Mouse (Mus musculus): ENCODE results near the gene St3gal3. TPM values are rescaled to one million over a fixed set of nuclear protein-coding genes. Genes with fewer than 3 reads are reported as not detected.

The St3gal3 gene
- polyA plus RNA-seq, 1 experiment from 2014 or later = 5.2 TPM

DNA sequence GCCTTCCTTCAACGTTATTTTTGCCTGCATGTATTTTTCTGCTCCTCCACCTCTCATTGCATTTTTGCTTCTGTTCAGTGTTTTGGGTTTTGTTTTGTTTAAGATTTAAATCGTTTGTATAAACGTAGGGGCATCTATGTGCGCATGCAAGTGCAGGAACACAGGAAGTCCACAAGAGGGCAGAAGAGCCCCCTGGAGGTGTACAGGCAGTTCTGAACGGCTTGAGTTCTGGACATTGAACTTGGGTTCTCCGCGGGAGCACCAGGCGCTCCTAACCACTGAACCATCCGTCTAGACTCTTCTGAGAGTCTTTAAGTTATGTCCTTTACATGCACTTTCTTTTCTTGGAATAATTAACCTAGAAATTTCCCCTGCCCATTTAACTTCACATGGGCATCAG lies 44.8 kb downstream of the St3gal3 start:
- ATAC-seq (replicated peaks; ENCODE audit: insufficient number of reproducible peaks, low FRiP score, low TSS enrichment) = no peak
- 42% methylated on average over 9 of the region's 9 CpGs for WGBS (ENCODE audit: insufficient replicate concordance)
- Histone ChIP-seq H3K4me2 (no peak overlapping the region), H3K27ac (ENCODE audit: low read depth, low read length) (no peak overlapping the region), H3K9ac (ENCODE audit: low read depth, low read length) (no peak overlapping the region), H3K27me3 (ENCODE audit: control insufficient read depth, insufficient read depth, low read length) (no peaks in the 10 kb centered on the region), H3K4me1 (ENCODE audit: control insufficient read depth, insufficient read depth, low read length) (peaks cover 2% of the 10 kb centered on the region; the same call in 1 of the 2 replicates), H3K36me3 (ENCODE audit: control insufficient read depth, insufficient read depth, low read length) (no peaks in the 10 kb centered on the region), H3K4me3 (ENCODE audit: low read depth, low read length) (no peak overlapping the region), H3K9me3 (replicated peaks; ENCODE audit: control insufficient read depth, low read length) (no peaks in the 10 kb centered on the region)

DNA sequence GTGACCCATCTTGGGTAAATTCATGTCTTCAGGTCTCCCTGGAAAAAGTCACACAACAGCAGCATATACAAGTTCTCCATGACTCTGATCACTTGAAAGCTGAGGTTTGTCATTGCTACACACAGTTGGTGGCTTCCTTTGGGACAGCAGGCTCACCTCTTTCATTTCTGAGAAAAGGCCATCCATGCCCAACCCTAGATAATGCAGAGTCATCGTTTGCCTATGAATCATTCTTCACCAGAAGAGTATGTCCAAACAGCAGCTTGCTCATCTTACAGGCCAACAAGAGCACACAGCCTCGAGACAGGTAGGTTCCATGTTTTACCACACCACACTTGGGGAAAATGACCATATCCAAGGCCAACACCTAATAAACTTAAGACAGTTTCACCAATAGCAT lies 45.9 kb downstream of the St3gal3 start:
- no peaks in the 10 kb centered on the region for H3K9me3 ChIP-seq (replicated peaks; ENCODE audit: control insufficient read depth, low read length)
- no peak overlapping the region for H3K4me3 ChIP-seq (ENCODE audit: low read depth, low read length)
- H3K36me3 ChIP-seq (ENCODE audit: control insufficient read depth, insufficient read depth, low read length) = no peaks in the 10 kb centered on the region
- H3K27ac ChIP-seq (ENCODE audit: low read depth, low read length) = no peak overlapping the region
- no peak overlapping the region for H3K9ac ChIP-seq (ENCODE audit: low read depth, low read length)
- peaks cover 9% of the 10 kb centered on the region; the same call in 1 of the 2 replicates for H3K4me1 ChIP-seq (ENCODE audit: control insufficient read depth, insufficient read depth, low read length)
- 74% methylated on average over 2 of the region's 2 CpGs for WGBS (ENCODE audit: insufficient replicate concordance)
- H3K27me3 ChIP-seq (ENCODE audit: control insufficient read depth, insufficient read depth, low read length) = no peaks in the 10 kb centered on the region
- no peak for ATAC-seq (replicated peaks; ENCODE audit: insufficient number of reproducible peaks, low FRiP score, low TSS enrichment)
- no peak overlapping the region for H3K4me2 ChIP-seq

DNA sequence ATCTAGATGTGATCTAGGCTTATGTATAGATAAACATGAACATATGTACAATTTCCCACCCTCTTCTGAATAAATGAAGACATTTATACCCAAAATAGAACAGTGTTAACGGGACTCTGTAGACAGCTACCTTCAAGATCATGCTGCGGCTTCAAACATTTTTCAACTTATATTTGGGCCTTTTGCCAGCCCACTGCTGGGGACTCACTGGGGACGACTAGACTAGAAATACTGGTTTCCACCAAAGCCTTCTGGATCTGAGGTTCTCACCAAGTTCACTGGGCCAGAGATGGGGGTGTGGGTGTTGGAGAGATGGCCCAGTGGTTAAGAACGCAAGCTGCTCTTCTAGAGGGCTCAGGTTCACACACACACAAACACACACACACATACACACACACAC lies 49.7 kb downstream of the St3gal3 start:
- no peak for ATAC-seq (replicated peaks; ENCODE audit: insufficient number of reproducible peaks, low FRiP score, low TSS enrichment)
- H3K4me1 ChIP-seq (ENCODE audit: control insufficient read depth, insufficient read depth, low read length) = peaks cover 35% of the 10 kb centered on the region
- H3K9me3 ChIP-seq (replicated peaks; ENCODE audit: control insufficient read depth, low read length) = no peaks in the 10 kb centered on the region
- no peaks in the 10 kb centered on the region for H3K27me3 ChIP-seq (ENCODE audit: control insufficient read depth, insufficient read depth, low read length)
- no peak overlapping the region for H3K9ac ChIP-seq (ENCODE audit: low read depth, low read length)
- no peak overlapping the region for H3K4me3 ChIP-seq (ENCODE audit: low read depth, low read length)
- no peaks in the 10 kb centered on the region for H3K36me3 ChIP-seq (ENCODE audit: control insufficient read depth, insufficient read depth, low read length)
- H3K27ac ChIP-seq (ENCODE audit: low read depth, low read length) = no peak overlapping the region
- 66% methylated on average over 4 of the region's 4 CpGs for WGBS (ENCODE audit: insufficient replicate concordance)
- H3K4me2 ChIP-seq = no peak overlapping the region

DNA sequence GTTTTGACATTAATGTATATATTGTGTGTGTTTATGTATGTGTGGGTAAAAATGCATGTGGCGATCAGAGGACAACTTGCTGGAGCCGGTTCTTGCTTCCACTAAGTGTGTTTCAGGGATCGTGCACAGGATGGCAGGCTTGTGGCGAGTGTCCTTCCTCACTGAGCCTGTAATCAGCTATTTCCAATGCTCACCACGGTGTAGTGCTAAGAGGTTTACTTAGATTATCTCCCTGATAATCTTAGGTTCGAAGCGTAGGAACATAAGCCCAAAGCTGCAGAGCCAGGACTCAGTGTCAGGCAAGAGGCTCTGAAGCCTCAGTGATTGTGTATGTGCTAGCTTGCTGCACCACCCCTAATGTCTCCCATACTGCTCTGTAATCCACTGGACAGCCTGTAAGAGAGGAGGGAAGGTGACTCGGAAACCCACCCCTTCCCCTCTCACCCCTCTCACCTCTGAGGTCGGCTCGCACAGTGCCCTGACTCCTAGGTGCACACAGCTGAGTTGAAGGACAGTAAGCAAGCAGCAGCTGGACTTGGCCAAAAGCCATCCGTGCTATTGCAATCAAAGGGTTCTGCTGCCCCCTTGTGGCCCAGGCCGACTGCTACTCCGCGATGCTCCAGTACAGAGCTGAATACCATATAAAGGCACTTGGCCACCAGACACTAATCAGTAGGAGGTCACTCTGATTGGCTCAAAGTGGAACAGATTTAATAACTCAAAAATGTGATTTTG lies 51.3 kb downstream of the St3gal3 start:
- H3K4me2 ChIP-seq = peak overlapping the region; percentile 46
- H3K9me3 ChIP-seq (replicated peaks; ENCODE audit: control insufficient read depth, low read length) = no peaks in the 10 kb centered on the region
- no peaks in the 10 kb centered on the region for H3K36me3 ChIP-seq (ENCODE audit: control insufficient read depth, insufficient read depth, low read length)
- 31% methylated on average over 14 of the region's 14 CpGs for WGBS (ENCODE audit: insufficient replicate concordance)
- H3K9ac ChIP-seq (ENCODE audit: low read depth, low read length) = no peak overlapping the region
- H3K4me3 ChIP-seq (ENCODE audit: low read depth, low read length) = no peak overlapping the region
- peaks cover 39% of the 10 kb centered on the region for H3K4me1 ChIP-seq (ENCODE audit: control insufficient read depth, insufficient read depth, low read length)
- H3K27ac ChIP-seq (ENCODE audit: low read depth, low read length) = no peak overlapping the region
- peak; percentile 71 for ATAC-seq (replicated peaks; ENCODE audit: insufficient number of reproducible peaks, low FRiP score, low TSS enrichment)
- H3K27me3 ChIP-seq (ENCODE audit: control insufficient read depth, insufficient read depth, low read length) = no peaks in the 10 kb centered on the region

DNA sequence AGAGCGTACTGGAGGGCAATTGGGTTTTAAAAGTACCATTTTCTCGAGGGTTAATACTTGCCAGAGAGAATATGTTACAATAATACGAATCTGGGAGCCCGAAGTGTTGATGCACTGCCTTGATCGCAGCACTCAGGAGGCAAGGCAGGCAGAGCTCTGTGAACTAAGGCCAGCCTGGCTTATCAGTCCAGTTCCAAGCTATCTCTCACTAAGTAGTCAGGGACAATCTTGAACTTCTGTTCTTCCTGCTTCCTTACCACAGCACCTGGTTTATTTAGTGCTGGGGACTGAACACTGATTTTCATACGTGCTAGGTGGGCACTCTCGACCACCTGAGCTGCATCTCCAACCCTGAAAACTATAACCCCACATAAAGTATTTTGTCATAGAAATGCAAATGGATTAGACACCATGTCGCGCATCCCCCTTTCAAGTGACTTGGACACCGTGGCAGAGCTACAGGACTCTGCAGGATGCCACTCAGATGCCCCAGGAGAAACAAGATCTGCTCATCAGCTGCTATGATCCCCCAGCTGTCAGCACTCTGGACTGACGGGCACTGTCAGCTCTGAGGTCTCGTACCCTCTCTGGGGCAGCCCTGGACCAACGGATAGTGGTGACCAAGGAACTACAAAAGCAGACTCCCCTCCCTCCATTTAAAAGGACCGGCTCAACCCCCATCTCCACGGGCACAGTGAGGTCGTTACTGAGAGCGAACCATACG lies 52.9 kb downstream of the St3gal3 start:
- Histone ChIP-seq H3K27ac (ENCODE audit: low read depth, low read length) (no peak overlapping the region), H3K9me3 (replicated peaks; ENCODE audit: control insufficient read depth, low read length) (no peaks in the 10 kb centered on the region), H3K27me3 (ENCODE audit: control insufficient read depth, insufficient read depth, low read length) (no peaks in the 10 kb centered on the region), H3K4me2 (no peak overlapping the region), H3K36me3 (ENCODE audit: control insufficient read depth, insufficient read depth, low read length) (no peaks in the 10 kb centered on the region), H3K9ac (ENCODE audit: low read depth, low read length) (0 out of 2 replicates have a peak overlapping the region, but pooled peaks have one; percentile 39), H3K4me3 (ENCODE audit: low read depth, low read length) (no peak overlapping the region), H3K4me1 (ENCODE audit: control insufficient read depth, insufficient read depth, low read length) (peaks cover 39% of the 10 kb centered on the region)
- WGBS (ENCODE audit: insufficient replicate concordance) = 72% methylated on average over 18 of the region's 18 CpGs
- ATAC-seq (replicated peaks; ENCODE audit: insufficient number of reproducible peaks, low FRiP score, low TSS enrichment) = no peak

DNA sequence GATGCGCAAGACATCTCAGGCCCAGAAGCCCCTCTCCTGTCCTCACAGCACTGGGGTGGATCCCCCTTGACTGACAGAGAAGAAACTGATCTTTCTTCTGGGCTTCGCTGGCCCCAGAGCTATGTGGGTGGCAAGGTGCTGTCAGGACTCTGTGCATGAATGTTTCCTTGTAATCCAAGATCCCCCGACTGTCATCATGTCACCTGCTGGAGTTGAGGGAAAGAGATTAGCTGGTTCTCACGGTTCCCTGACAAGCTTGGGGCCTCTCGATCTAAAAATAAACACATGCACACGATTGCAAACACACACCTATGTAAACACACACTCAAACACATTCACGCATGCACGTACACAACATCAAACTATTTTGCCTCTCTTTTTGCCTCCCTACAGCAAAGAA lies 54.2 kb downstream of the St3gal3 start:
- no peaks in the 10 kb centered on the region for H3K27me3 ChIP-seq (ENCODE audit: control insufficient read depth, insufficient read depth, low read length)
- no peaks in the 10 kb centered on the region for H3K36me3 ChIP-seq (ENCODE audit: control insufficient read depth, insufficient read depth, low read length)
- no peaks in the 10 kb centered on the region for H3K9me3 ChIP-seq (replicated peaks; ENCODE audit: control insufficient read depth, low read length)
- H3K4me1 ChIP-seq (ENCODE audit: control insufficient read depth, insufficient read depth, low read length) = peaks cover 39% of the 10 kb centered on the region
- H3K9ac ChIP-seq (ENCODE audit: low read depth, low read length) = peak overlapping the region; percentile 8; the same call in 1 of the 2 replicates
- no peak overlapping the region for H3K4me3 ChIP-seq (ENCODE audit: low read depth, low read length)
- H3K4me2 ChIP-seq = peak overlapping the region; percentile 5; the same call in 1 of the 2 replicates
- H3K27ac ChIP-seq (ENCODE audit: low read depth, low read length) = no peak overlapping the region; the same call in 1 of the 2 replicates
- 33% methylated on average over 8 of the region's 8 CpGs for WGBS (ENCODE audit: insufficient replicate concordance)
- ATAC-seq (replicated peaks; ENCODE audit: insufficient number of reproducible peaks, low FRiP score, low TSS enrichment) = no peak

DNA sequence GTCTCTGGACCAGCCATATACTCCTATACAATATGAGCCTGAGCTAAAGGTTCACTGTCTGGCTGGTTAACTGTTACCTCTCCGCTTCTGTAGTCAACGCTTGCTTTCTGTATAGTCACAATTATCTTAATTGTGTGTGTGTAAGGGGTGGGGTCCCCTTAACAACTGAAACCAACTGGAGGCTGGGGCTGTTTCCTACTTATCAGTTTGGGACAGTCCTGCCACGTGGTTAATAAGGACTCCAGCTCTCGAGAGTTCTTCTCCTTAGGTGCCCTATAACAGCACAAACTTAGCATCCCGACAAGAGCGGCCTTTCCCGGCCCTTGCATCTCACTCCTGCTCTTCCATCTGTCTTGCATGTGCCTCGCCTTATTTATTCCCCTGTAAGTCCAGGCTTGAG lies 55.5 kb downstream of the St3gal3 start:
- Histone ChIP-seq H3K27ac (ENCODE audit: low read depth, low read length) (peak overlapping the region; percentile 84), H3K4me2 (peak overlapping the region; percentile 24; the same call in 1 of the 2 replicates), H3K4me1 (ENCODE audit: control insufficient read depth, insufficient read depth, low read length) (peaks cover 32% of the 10 kb centered on the region), H3K36me3 (ENCODE audit: control insufficient read depth, insufficient read depth, low read length) (no peaks in the 10 kb centered on the region), H3K27me3 (ENCODE audit: control insufficient read depth, insufficient read depth, low read length) (no peaks in the 10 kb centered on the region), H3K9me3 (replicated peaks; ENCODE audit: control insufficient read depth, low read length) (no peaks in the 10 kb centered on the region), H3K4me3 (ENCODE audit: low read depth, low read length) (no peak overlapping the region), H3K9ac (ENCODE audit: low read depth, low read length) (peak overlapping the region; percentile 46; the same call in 1 of the 2 replicates)
- peak; percentile 86 for ATAC-seq (replicated peaks; ENCODE audit: insufficient number of reproducible peaks, low FRiP score, low TSS enrichment)
- WGBS (ENCODE audit: insufficient replicate concordance) = 71% methylated on average over 8 of the region's 8 CpGs

DNA sequence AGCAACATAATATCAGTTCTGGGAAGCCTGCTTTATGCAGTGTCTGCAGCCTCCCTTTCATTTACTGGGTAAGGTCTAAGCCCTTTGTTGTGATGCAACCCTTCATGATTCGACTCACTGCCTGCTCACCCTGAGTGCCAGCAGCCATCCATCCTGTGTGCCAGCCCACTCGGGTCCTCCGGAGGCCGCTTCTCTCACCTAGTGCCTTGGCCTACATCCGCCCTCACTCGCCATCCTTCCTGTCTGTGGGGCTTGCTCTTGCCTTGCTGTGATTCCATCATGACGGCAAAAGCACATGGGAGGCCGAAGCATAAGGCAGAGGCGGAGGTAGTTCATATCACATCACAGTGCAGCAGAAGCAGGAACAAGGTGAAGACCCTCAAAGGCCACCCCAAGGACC lies 56.1 kb downstream of the St3gal3 start:
- WGBS (ENCODE audit: insufficient replicate concordance) = 85% methylated on average over 9 of the region's 9 CpGs
- Histone ChIP-seq H3K4me1 (ENCODE audit: control insufficient read depth, insufficient read depth, low read length) (peaks cover 30% of the 10 kb centered on the region), H3K4me3 (ENCODE audit: low read depth, low read length) (no peak overlapping the region; the same call in 1 of the 2 replicates), H3K27ac (ENCODE audit: low read depth, low read length) (peak overlapping the region; percentile 84), H3K27me3 (ENCODE audit: control insufficient read depth, insufficient read depth, low read length) (no peaks in the 10 kb centered on the region), H3K9me3 (replicated peaks; ENCODE audit: control insufficient read depth, low read length) (no peaks in the 10 kb centered on the region), H3K9ac (ENCODE audit: low read depth, low read length) (peak overlapping the region; percentile 46; the same call in 1 of the 2 replicates), H3K4me2 (peak overlapping the region; percentile 24), H3K36me3 (ENCODE audit: control insufficient read depth, insufficient read depth, low read length) (no peaks in the 10 kb centered on the region)
- ATAC-seq (replicated peaks; ENCODE audit: insufficient number of reproducible peaks, low FRiP score, low TSS enrichment) = no peak

All from heart, embryonic 11.5 days (tissue).